Mouse (Mus musculus): Measurements from ENCODE around the gene B3galt4.
"Not testable (repeated sequence)": the region's sequence is repeated elsewhere in the genome, so short reads cannot be mapped to it uniquely, and the experiment has no call there.

DNA sequence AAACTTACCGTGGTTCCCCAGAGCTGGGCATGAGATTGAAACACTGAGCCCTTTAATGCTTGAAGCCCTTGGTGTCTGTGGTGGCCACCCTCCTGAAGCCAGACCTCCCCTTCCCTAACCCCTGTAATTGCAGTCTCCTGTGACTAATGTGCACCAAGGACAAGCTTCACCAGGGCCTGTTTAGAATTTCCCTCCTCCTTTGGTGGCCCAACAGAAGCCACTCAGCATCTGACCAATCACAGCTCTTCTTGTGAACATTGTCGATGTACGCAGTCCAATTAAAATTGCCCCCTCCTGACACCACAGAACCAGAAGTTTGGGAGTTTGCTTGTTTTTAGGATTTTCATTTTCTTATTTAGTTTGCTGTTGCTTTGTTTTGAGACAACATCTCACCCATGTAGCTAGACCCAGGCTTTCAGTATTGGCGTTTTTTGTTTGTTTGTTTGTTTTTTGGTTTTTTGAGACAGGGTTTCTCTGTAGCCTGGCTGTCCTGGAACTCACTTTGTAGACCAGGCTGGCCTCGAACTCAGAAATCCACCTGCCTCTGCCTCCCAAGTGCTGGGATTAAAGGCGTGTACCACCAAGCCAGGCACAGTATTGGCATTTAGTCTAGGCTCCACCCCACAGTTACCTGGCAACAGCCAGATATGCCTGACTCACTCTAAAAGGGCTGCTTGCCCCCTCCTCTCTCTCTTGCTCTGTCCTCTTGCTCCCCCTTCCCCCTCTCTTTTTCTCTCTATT lies 47.2 kb downstream of the B3galt4 start:
- not testable (repeated sequence) for TF ChIP-seq EP300 (IDR thresholded peaks at IDR 0.05; ENCODE audit: insufficient read depth, low read depth, low read length); CTCF (IDR thresholded peaks at IDR 0.05); POLR2A (IDR thresholded peaks at IDR 0.05; ENCODE audit: insufficient read depth, low read depth, low read length)

Data from heart, adult 2 months (tissue).